Mouse (Mus musculus): ENCODE data around the gene Clstn2. TPM values are rescaled to one million over a fixed set of nuclear protein-coding genes. Genes with fewer than 3 reads are reported as not detected.

Clstn2 gene
- total RNA-seq, 1 experiment from 2014 or later, result not detected

GRCm38 (mm10) chr9:97966691-97967090, 66.3 kb downstream of the Clstn2 start:
- no peak for ATAC-seq (replicated peaks in 1 of 2; ENCODE audit: insufficient read depth in 1 of 2, low FRiP score in 2 of 2, low TSS enrichment in 1 of 2, low read depth in 1 of 2, poor library complexity in 2 of 2, severe bottlenecking in 2 of 2)

GRCm38 (mm10) chr9:97957508-97957907, 75.5 kb downstream of the Clstn2 start:
- no peak for ATAC-seq (replicated peaks in 1 of 2; ENCODE audit: insufficient read depth in 1 of 2, low FRiP score in 2 of 2, low TSS enrichment in 1 of 2, low read depth in 1 of 2, poor library complexity in 2 of 2, severe bottlenecking in 2 of 2)

GRCm38 (mm10) chr9:97956407-97957106, 76.4 kb downstream of the Clstn2 start:
- no peak for ATAC-seq (replicated peaks in 1 of 2; ENCODE audit: insufficient read depth in 1 of 2, low FRiP score in 2 of 2, low TSS enrichment in 1 of 2, low read depth in 1 of 2, poor library complexity in 2 of 2, severe bottlenecking in 2 of 2)

GRCm38 (mm10) chr9:97953746-97954359, 79.1 kb downstream of the Clstn2 start:
- ATAC-seq (replicated peaks in 1 of 2; ENCODE audit: insufficient read depth in 1 of 2, low FRiP score in 2 of 2, low TSS enrichment in 1 of 2, low read depth in 1 of 2, poor library complexity in 2 of 2, severe bottlenecking in 2 of 2), result no peak

GRCm38 (mm10) chr9:97950378-97951006, 82.5 kb downstream of the Clstn2 start:
- ATAC-seq (replicated peaks in 1 of 2; ENCODE audit: insufficient read depth in 1 of 2, low FRiP score in 2 of 2, low TSS enrichment in 1 of 2, low read depth in 1 of 2, poor library complexity in 2 of 2, severe bottlenecking in 2 of 2), result no peak

GRCm38 (mm10) chr9:97919326-97919725, 113.7 kb downstream of the Clstn2 start:
- no peak for ATAC-seq (replicated peaks in 1 of 2; ENCODE audit: insufficient read depth in 1 of 2, low FRiP score in 2 of 2, low TSS enrichment in 1 of 2, low read depth in 1 of 2, poor library complexity in 2 of 2, severe bottlenecking in 2 of 2)

- no peak for ATAC-seq (replicated peaks in 1 of 2; ENCODE audit: insufficient read depth in 1 of 2, low FRiP score in 2 of 2, low TSS enrichment in 1 of 2, low read depth in 1 of 2, poor library complexity in 2 of 2, severe bottlenecking in 2 of 2)
These were observed 141.6 kb downstream of the Clstn2 start for GRCm38 (mm10) chr9:97891415-97891814.

GRCm38 (mm10) chr9:97883336-97883735, 149.6 kb downstream of the Clstn2 start:
- no peak for ATAC-seq (replicated peaks in 1 of 2; ENCODE audit: insufficient read depth in 1 of 2, low FRiP score in 2 of 2, low TSS enrichment in 1 of 2, low read depth in 1 of 2, poor library complexity in 2 of 2, severe bottlenecking in 2 of 2)

GRCm38 (mm10) chr9:97867013-97867700, 165.8 kb downstream of the Clstn2 start:
- ATAC-seq (replicated peaks in 1 of 2; ENCODE audit: insufficient read depth in 1 of 2, low FRiP score in 2 of 2, low TSS enrichment in 1 of 2, low read depth in 1 of 2, poor library complexity in 2 of 2, severe bottlenecking in 2 of 2), result no peak

GRCm38 (mm10) chr9:97852859-97853258, 180.1 kb downstream of the Clstn2 start:
- no peak for ATAC-seq (replicated peaks in 1 of 2; ENCODE audit: insufficient read depth in 1 of 2, low FRiP score in 2 of 2, low TSS enrichment in 1 of 2, low read depth in 1 of 2, poor library complexity in 2 of 2, severe bottlenecking in 2 of 2)

GRCm38 (mm10) chr9:97847873-97848838, 184.8 kb downstream of the Clstn2 start:
- peak; percentile 80 to 84 for ATAC-seq (replicated peaks in 1 of 2; ENCODE audit: insufficient read depth in 1 of 2, low FRiP score in 2 of 2, low TSS enrichment in 1 of 2, low read depth in 1 of 2, poor library complexity in 2 of 2, severe bottlenecking in 2 of 2)

GRCm38 (mm10) chr9:97842054-97842453, 190.9 kb downstream of the Clstn2 start:
- ATAC-seq (replicated peaks in 1 of 2; ENCODE audit: insufficient read depth in 1 of 2, low FRiP score in 2 of 2, low TSS enrichment in 1 of 2, low read depth in 1 of 2, poor library complexity in 2 of 2, severe bottlenecking in 2 of 2), result no peak

GRCm38 (mm10) chr9:97831216-97831615, 201.8 kb downstream of the Clstn2 start:
- no peak for ATAC-seq (replicated peaks in 1 of 2; ENCODE audit: insufficient read depth in 1 of 2, low FRiP score in 2 of 2, low TSS enrichment in 1 of 2, low read depth in 1 of 2, poor library complexity in 2 of 2, severe bottlenecking in 2 of 2)

- ATAC-seq (replicated peaks in 1 of 2; ENCODE audit: insufficient read depth in 1 of 2, low FRiP score in 2 of 2, low TSS enrichment in 1 of 2, low read depth in 1 of 2, poor library complexity in 2 of 2, severe bottlenecking in 2 of 2), result no peak
These were observed 203.1 kb downstream of the Clstn2 start for GRCm38 (mm10) chr9:97829919-97830318.

- ATAC-seq (replicated peaks in 1 of 2; ENCODE audit: insufficient read depth in 1 of 2, low FRiP score in 2 of 2, low TSS enrichment in 1 of 2, low read depth in 1 of 2, poor library complexity in 2 of 2, severe bottlenecking in 2 of 2), result no peak
These were observed 205.3 kb downstream of the Clstn2 start for GRCm38 (mm10) chr9:97827689-97828088.

GRCm38 (mm10) chr9:97826077-97826947, 206.7 kb downstream of the Clstn2 start:
- no peak for ATAC-seq (replicated peaks in 1 of 2; ENCODE audit: insufficient read depth in 1 of 2, low FRiP score in 2 of 2, low TSS enrichment in 1 of 2, low read depth in 1 of 2, poor library complexity in 2 of 2, severe bottlenecking in 2 of 2)
